Mouse (Mus musculus): ENCODE measurements at regions not wholly inside any gene's neighbourhood (a gene's known extent, or its start where the extent isn't known, plus 50 kb on each side); places are given as distances from the start of the nearest gene placed in this dataset.

DNA sequence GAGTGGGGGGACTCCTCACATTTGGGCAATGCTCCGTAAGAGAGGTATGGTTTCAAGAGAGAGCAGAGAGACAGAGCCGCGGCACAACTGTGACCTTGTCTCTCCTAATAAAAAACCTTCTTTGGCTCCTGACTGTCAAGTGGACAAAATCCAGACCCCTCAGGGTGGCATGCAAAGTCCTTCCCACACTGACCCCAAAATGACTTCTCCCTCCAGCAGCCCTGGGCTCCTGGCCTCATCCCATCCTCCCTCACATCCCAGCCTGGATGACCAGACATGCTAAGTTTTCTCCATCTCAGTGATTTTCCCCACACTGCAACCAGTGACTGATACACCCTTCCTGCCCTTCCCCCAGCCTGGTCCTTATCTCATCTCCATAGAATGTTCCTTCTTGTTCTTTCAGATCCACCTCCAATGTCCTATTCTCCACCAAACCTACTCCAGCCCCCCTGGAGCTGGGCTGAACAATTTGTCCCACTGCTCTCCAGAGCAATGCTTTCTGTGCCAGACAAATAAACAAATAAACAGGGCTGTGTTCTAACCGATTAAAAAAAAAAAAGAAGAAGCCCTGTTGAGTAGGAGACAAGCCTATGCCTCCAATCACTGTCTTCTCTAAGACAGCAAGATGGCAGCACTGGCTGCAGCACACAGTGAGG, 75.7 kb upstream of the Zmiz1 start:
- DNase-seq, result no peak

DNA sequence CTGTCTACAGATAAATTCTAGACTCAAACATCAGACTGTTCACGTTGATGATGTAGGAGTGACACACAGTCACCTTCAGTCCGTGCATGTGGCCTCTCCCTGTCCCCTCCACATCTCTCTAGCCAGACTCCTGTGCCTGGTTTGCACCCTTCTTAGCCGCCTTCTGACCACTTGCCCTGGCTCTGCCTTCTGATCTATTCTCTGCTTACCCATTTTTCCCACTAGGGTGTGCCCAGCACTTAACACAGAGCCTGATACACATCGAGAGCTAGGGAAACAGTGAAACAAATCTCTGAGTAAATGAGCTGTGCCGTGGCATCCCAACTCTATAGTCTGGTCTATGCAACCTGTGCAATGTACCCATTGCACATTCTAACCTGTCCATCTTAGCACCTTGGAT, 73.3 kb upstream of the Zmiz1 start:
- peak; percentile 36 for DNase-seq

DNA sequence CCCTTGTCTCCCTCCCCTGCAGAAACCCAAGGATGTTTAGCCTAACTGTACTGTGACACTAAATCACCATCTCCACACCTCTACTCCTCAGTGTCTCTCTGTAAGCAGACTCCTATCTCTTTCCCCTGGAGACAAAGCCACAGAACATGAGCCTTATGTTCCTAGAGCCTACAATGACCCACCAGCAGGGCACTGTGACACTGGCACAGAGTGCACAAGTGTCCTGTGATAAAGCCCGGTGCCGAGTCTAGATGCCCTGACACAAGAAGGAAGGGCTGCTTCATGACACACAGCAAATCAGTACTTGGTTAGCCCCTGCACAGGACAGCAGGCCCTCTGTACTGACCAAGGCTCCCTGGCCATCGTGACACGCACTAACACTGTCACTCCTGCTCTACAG, 71.2 kb upstream of the Zmiz1 start:
- DNase-seq, result no peak

DNA sequence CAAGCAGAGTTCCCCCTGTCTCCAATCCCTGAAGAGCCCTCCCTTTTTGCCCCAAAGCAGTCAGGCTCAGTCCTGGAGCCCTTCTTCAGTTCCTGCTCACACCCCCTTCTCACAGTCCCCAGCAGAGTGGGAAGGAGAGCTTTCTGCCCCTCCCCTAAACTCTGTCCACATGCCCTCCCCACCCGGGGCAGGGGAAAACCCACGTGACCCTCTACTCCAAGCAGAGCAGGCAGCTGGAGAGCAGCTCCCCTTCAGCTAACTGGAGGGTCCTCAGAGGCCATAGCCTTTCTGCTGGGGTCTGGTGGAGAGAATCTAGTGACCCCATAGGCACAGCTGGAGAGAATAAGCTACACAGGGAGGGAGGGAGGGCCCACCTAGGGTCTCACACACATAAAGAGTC, 69.7 kb upstream of the Zmiz1 start:
- DNase-seq, result no peak

DNA sequence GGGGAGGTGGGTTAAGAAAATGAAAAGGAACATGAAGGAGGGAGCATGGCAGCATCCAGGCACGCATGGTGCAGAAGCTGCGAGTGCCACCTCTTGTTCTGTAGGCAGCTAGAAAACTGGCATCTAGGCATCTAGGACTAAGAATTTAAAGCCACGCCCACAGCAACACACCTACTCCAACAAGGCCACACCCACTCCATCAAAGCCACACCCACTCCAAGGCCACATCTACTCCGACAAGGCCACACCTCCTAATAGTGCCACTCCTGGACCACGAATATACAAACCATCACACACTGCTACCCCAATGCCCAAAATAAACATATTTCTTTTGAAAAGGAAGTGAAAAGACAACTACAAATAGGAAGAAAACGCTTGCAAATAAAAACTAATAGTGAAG, 66.6 kb upstream of the Zmiz1 start:
- DNase-seq, result no peak

DNA sequence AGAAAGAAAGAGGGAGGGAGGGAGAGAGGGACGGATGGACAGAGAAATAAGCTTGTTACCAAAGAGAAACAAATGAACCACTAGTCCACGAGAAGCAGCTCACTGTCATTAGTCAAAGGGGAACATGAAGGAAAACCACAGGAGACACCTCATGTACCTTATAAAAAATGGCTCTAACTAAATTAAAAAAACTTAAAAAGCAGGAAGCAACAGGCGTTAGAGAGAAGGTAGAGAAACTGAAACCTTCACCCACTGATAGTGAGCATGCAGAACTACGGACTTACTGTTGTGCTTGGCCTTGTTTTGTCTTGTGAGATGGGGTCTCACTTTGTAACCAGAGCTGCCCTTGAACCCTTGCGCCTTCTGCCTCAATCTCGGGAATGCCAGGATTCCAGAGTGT, 66.0 kb upstream of the Zmiz1 start:
- DNase-seq, result no peak

DNA sequence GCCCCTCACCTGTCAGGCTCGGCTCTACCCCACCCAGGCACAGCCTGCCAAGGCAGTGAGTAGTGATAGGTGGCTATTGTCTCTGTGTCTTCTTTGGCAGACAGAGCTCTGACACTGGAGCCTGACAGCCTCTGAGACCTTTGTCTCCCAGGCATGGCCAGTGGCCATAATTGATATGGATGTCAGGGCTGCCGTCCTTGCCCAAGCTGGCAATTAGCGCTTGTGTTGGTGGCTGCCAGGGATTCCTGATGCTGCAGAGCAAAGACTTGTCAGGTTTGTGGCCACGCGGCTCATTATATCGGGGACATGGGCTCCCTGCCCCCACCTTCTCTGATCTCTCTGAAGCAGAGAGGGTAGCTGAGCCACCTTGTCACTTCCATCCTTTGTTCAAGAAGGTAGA, 64.1 kb upstream of the Zmiz1 start:
- no peak for DNase-seq

DNA sequence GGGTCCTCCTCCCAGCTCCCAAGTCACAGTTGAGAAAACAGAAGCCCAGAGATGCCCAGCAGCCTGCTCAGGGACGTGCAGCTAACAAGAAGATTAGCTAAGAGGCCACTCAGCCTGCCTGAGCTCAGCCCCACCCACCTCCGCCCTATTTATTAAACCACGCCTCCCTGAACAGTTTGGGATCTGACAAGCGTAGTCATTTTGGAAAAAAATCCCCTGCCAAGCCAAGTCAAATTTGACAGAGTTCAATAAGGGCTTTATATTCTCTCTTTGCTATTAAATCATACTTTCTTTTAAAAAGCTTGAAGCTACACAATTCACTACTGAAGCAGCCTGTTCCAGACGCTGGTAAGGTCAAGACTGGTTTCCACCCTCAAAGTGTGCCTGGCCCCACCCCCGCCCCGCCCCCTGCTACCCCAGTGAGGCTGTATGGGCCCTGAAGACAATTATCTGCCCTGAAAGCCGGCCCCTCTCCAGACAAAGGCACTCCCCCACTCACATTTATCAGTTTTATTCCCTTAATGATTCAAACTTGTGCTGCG, 61.9 kb upstream of the Zmiz1 start:
- peak; percentile 63 for DNase-seq

DNA sequence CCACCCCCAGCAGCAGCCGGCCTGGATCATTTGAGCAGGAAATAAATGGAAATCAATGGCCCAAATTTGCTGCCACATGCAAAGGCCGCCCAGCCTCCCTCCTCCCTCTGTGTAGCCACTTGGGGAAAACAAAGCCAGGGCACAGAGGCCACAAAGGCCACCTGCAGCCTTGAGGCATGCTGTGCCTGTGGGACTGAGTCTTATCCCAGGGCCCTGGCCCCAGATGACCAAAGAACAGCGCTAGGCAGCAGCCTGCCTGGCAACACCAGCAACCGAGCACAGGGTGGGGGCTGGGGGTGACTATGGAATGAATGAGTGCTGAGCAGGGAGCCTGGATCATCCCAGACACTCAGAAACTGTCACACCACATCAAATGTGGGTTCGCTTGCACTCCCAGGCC, 61.2 kb upstream of the Zmiz1 start:
- DNase-seq, result no peak

DNA sequence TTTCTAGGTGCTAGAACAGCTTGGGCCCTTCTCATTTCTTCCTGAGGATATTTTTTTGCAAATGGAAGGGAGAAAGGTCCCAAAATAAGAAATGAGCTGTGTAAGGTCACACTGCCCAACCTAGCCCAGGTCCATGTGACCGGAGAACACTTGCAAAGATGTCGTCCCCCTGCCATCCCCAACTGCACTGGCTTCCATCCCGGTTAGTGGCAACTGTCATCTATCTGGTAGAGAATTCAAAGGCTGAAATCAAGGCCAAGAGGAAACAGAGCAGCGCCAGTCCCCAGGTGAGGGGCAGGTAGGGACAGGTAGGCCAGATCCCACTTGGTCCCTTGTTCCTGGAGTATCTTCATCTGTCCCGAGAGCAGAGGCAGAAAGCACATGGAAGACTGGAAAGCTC, 60.2 kb upstream of the Zmiz1 start:
- DNase-seq, result no peak

DNA sequence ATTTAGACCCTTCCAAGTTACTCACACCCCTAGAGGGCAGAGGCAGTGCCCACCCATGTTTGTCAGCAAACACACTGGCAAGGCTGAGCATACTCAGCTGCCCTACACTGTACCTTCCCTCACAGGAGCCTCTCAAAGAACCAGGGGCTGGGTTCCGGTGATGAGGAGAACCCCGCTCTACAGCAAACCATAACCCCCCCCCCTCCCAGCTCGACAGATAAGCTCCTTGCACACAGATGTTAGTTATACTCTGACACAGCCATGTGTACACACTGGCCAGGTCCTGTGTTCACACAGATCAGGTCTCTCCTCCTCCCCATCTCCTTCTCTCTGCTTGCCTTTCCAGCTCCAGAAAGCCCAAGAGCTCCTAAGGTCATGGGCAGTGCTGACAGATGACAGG, 59.7 kb upstream of the Zmiz1 start:
- no peak for DNase-seq

DNA sequence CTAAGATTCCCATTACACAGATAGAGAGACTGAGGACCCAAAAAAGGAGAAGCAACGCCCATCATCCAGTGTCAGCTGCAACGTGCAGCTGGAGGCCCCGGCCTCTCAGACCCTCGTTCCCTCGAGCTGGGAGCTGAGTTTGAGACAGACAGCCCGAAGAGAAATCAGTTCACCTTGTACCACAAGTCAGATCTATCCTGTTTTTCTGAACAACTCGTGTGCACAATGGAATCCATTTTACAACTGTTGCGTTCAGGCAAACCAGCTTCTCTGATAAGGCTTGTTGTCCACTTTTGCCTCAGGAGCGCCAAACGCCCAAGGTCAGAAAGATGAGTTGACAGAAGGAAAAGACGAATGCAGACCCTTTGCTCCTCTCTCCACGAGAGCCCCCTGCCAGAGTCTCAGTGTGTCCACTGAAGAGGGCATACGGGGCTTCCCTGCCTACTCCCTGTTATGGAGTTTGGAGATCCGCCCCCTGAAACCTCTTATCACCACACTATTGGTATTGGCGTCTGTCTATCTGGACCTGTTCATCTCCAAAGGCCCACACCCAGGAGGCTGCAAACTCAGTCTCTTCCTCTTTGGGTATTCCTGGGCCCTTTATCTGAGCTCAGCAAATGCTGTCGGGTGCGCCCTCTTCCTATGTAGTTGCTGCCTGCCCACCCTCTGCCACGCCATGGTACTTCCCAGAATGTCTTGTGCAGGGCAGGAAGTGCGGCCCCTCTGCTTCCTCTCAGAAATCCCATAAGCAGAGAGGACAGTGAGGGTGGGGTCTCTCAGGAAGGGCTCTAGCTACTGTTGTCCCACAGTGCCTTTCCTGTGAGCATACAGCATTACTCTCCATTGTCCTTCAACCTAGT, 57.7 kb upstream of the Zmiz1 start:
- DNase-seq, result no peak

DNA sequence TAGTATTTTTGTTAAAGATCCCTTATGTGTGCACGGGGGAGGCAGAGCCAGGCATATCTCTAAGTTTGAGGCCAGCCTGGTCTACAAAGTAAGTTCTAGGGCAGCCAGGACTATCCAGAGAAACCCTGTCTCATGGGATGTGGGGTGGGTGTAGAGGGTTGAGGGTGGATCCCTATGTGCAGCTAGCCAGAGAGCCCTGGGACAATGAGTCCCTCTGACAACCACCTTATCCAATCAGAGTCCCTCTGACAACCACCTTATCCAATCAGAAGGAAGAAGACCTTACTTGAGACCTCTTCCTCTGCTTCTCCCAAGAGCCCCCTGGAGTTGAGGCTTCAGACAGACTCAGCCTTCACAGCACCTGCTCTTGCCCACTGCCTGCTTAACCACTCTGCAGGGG, 56.6 kb upstream of the Zmiz1 start:
- DNase-seq, result no peak

DNA sequence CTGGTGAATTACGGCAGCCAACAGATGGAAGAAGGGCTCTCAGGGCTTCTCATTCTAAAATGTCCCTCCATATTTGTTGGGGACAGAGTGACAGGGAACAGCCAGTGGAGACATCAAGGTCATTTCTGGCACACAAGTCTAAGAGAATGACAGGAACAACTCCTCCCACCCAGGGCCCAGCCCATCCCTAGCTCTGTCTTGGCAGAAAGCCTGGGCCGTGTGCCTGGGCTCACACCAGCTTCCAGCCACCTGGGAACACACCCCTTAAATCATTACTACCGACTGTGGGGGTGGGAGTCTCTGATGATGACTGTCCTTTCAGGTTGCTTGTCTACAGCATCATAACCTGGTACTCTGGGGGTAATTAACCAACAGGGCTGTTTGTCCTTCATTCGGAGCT, 53.8 kb upstream of the Zmiz1 start:
- DNase-seq, result no peak

DNA sequence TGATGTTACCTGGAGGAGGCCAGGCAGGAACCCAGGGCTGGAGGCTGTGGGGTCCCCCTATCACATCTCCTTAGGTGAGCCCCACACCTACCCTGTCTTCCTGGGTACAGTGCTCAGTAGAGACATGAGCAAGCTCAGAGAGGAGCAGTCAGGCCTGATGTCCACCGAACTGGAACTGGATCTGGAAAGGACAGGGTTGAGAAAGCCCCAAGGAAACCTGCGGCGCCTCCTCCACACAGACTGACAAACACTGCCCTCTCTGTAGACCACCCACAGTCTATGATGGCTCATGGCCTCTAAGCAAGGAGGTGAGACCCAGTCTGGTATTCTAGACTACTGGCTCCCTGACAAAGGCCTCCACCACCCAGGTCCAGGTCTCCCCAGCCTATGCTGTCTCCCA, 52.9 kb upstream of the Zmiz1 start:
- no peak for DNase-seq

DNA sequence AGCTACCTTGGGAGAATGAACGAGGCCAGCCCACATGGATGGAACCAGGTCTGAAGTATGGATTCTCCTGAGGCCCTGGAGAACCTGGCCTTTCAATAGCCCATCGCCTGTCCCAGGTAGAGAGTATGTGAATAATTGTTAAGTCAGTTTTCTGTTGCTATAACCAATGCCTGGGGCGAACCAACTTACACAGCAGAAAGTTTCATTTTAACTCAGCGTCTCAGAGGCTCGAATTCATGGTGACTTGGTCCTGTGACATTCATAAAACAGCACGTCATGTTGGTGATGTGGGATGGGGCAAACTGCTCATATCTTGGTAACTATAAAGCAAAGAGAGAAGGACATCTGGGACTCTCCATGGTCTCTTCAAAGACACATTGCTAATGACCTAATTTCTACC, 52.4 kb upstream of the Zmiz1 start:
- no peak for DNase-seq

DNA sequence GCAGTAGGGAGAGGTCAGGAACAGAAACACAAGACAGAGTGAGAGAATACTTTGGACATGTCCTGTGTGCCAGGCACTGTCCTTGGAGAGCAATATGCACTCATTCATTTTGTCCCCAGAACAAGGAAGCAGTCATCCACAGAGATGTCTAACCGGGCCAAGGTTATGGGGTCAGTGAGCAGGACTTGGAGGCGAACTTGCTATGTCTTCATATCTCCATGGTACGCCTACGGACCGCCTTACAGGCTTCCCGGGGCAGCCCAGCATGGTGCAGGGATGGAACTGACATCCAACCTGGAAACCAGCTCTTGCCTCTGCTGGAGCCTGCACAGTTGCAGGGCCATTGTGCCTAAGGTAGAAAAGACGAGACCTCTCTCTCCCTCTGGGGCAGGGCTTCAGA, 51.9 kb upstream of the Zmiz1 start:
- DNase-seq, result no peak
